Mouse (Mus musculus) thymus, adult 2 months (tissue): ENCODE data around the gene Cpeb4.

Source experiments
- CTCF ChIP-seq: fragments of 200-500 bp; IDR thresholded peaks from 2 replicates; pipeline ENCODE4 v1.5.1; 2012; ENCODE audit warnings: mild to moderate bottlenecking, control low read depth, low read length, moderate library complexity, borderline replicate concordance; ENCODE audit not compliant: control insufficient read depth, poor library complexity, insufficient read depth; ENCODE audit errors: extremely low read depth
- POLR2A ChIP-seq: fragments of 200-500 bp; IDR thresholded peaks from 2 replicates; pipeline ENCODE4 v1.6.1; 2012; ENCODE audit warnings: mild to moderate bottlenecking, low read length, control low read depth, moderate library complexity; ENCODE audit not compliant: control insufficient read depth, poor library complexity, insufficient read depth; ENCODE audit errors: extremely low read depth

DNA sequence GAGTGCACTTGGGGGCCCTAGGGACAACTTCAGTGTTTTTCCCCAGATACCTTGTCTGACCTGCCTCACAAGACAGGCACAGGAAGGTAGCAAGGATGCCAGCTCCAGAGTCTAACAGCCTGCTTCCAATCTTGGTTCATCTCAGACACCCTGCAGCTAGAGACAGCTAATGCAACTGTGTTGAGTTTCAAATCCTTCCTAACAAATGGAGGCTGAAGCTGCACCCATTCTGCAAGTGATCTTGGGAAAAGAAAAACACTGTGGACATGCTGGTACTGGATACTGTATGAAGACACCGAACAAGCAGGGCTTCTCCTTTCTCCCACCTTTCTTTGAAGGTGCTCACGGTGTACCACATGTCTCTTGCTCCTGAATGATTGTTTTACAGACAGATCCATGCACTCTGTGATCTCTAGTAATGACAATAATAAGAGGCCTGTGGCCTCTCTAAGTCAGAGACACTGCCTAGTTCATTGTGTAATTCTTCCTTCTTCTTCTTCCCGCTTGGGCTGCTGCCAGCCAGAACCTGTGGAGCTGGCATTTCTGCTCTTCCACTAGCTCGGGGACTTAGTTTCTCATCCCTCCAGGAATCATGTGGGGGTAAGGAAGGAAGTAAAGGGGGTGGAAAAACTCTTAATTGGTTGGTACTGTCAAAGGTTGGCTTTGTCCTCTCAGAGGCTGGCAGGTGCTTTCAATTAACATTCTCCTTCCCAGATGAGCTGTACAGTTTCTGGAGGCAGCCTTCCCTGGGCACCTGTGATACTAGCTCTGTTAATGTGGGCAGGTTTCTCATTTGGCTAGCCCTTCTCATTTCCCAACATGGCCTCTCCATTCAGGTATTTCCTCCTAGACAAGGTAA lies 20.1 kb upstream of the Cpeb4 start:
- TF ChIP-seq POLR2A (no peak), CTCF (no peak)
